Mouse (Mus musculus) forebrain, embryonic 11.5 days (tissue): ENCODE results near the gene Itpr2. TPM values are rescaled to one million over a fixed set of nuclear protein-coding genes. Genes with fewer than 3 reads are reported as not detected.

Experiments
- ATAC-seq: fragments of 200-750 bp; cut with Nextera tagmentation; replicated peaks from 2 replicates; pipeline ENCODE4 v1.8.0; 2017; ENCODE audit warnings: moderate TSS enrichment; ENCODE audit not compliant: low FRiP score
- DNase-seq: peaks from one replicate; pipeline ENCODE4 v3.0.0-alpha.2; 2017; ENCODE audit warnings: low spot score
- H3K27ac ChIP-seq: fragments of 300-500 bp; sonication (generic); 2 replicates; pipeline ENCODE4 v1.5.1; 2014; ENCODE audit warnings: low read depth, low read length
- H3K27me3 ChIP-seq: fragments of 300-500 bp; sonication (generic); 2 replicates; pipeline ENCODE4 v1.6.1; 2014; ENCODE audit warnings: mild to moderate bottlenecking, low read length, mixed read lengths; ENCODE audit not compliant: control insufficient read depth, insufficient read depth
- H3K36me3 ChIP-seq: fragments of 300-500 bp; sonication (generic); 2 replicates; pipeline ENCODE4 v1.6.1; 2014; ENCODE audit warnings: mild to moderate bottlenecking, low read length, moderate library complexity, mixed read lengths; ENCODE audit not compliant: control insufficient read depth, insufficient read depth
- H3K4me1 ChIP-seq: fragments of 300-500 bp; sonication (generic); replicated peaks from 2 replicates; pipeline ENCODE4 v1.6.1; 2014; ENCODE audit warnings: low read length, mixed read lengths; ENCODE audit not compliant: control insufficient read depth, insufficient read depth
- H3K4me2 ChIP-seq: fragments of 300-500 bp; sonication (generic); 2 replicates; pipeline ENCODE4 v1.6.1; 2014; ENCODE audit warnings: low read depth, mild to moderate bottlenecking, low read length, moderate library complexity, mixed read lengths; ENCODE audit not compliant: severe bottlenecking
- H3K4me3 ChIP-seq: fragments of 300-500 bp; sonication (generic); 2 replicates; pipeline ENCODE4 v1.5.1; 2014; ENCODE audit warnings: low read depth, low read length
- H3K9ac ChIP-seq: fragments of 300-500 bp; sonication (generic); 2 replicates; pipeline ENCODE4 v1.6.1; 2014; ENCODE audit warnings: low read length
- H3K9me3 ChIP-seq: fragments of 300-500 bp; sonication (generic); 2 replicates; pipeline ENCODE4 v1.6.1; 2016; ENCODE audit warnings: low read length, mixed read lengths; ENCODE audit not compliant: control insufficient read depth
- WGBS: fragments of 180-500 bp; shearing (Covaris S2); extraction: QIAGEN DNeasy Blood & Tissue Kit; methylation state at CpG from one replicate; pipeline ENCODE4 v1.1.7; 2014; 5-methylcytosine and 5-hydroxymethylcytosine counted together
- polyA plus RNA-seq: library from polyadenylated mRNA; unstranded; fragments of >200 nt; fragmentation: Nextera tagmentation; extraction: Ambion mirVana; gene quantifications from 2 replicates; pipeline ENCODE4 v1.2.1, GENCODE M21; 2014

The Itpr2 gene
- polyA plus RNA-seq, 1 experiment from 2014 or later: 5.3 TPM

DNA sequence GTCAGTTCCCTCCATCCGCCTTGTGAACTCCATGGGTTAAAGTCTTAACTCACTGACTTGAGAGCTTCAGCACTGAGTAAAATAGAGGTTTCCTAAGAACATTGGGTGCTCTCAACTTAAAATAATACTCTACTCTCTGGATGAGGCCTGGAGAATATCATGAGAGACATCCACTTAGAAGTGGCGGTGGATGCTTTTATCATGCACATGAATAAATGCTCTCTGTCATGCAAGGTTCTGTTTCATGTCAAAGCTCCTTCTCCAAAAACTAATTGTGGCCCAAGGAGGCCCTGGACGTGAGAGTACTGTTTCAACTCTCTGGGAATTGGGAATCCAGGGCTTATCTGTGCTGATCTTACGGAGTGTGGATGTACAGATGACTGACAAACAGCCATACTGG lies 35.1 kb upstream of the Itpr2 start:
- Histone ChIP-seq H3K4me3 (no peak overlapping the region), H3K9me3 (no peaks in the 10 kb centered on the region), H3K36me3 (no peaks in the 10 kb centered on the region), H3K4me1 (no peaks in the 10 kb centered on the region), H3K9ac (no peak overlapping the region), H3K4me2 (no peak overlapping the region), H3K27me3 (no peaks in the 10 kb centered on the region), H3K27ac (no peak overlapping the region)
- WGBS: 96% methylated on average over 4 of the region's 4 CpGs
- DNase-seq: no peak
- ATAC-seq: no peak

DNA sequence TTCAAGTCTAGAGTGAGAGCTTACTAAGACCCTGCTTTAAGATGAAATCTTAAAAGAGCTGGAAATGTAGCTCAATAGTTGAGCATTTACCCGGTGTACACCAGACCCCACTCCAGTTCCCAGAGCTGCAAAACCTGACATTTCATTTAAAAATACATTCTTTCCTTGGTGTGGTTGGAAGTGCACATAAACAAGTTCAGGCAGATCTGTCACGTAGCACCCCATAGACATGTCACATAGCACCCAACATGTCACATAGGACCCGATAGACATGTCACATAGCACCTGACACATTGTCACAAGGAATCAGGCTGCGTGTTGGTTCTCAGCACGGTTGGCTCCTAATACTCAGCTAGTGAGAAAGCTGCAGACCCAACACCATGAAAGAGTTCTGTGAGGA lies 33.5 kb upstream of the Itpr2 start:
- DNase-seq: no peak
- H3K9ac ChIP-seq: no peak overlapping the region
- H3K9me3 ChIP-seq: no peaks in the 10 kb centered on the region
- 91% methylated on average over 5 of the region's 5 CpGs for WGBS
- no peaks in the 10 kb centered on the region for H3K36me3 ChIP-seq
- H3K27me3 ChIP-seq: no peaks in the 10 kb centered on the region
- no peak for ATAC-seq
- H3K27ac ChIP-seq: no peak overlapping the region
- no peaks in the 10 kb centered on the region for H3K4me1 ChIP-seq
- no peak overlapping the region for H3K4me2 ChIP-seq
- no peak overlapping the region for H3K4me3 ChIP-seq

DNA sequence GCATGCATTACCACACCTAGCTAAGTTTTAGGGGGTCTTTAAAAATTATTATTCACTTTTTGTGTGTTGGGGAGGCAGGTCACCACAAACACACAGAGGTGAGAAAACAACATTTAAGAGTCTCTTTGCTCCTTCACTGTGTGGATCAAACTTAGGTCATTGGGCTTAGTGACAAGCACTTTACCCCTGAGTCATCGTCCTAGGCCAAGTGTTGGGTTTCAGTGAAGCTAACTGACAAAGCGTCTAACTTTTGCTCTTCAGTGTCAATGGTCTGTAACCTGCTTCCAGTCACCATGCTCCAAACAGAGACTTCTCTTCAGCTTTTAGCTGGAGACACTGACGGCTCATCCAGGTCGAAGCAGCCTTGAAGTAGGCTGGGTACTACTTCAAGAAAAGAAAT lies 31.1 kb upstream of the Itpr2 start:
- ATAC-seq (no peak), DNase-seq (no peak)
- no peak overlapping the region for H3K4me2 ChIP-seq
- H3K4me1 ChIP-seq: no peaks in the 10 kb centered on the region
- no peak overlapping the region for H3K27ac ChIP-seq
- H3K27me3 ChIP-seq: no peaks in the 10 kb centered on the region
- no peak overlapping the region for H3K4me3 ChIP-seq
- WGBS: 90% methylated on average over 4 of the region's 4 CpGs
- no peaks in the 10 kb centered on the region for H3K36me3 ChIP-seq
- H3K9me3 ChIP-seq: no peaks in the 10 kb centered on the region
- H3K9ac ChIP-seq: no peak overlapping the region

DNA sequence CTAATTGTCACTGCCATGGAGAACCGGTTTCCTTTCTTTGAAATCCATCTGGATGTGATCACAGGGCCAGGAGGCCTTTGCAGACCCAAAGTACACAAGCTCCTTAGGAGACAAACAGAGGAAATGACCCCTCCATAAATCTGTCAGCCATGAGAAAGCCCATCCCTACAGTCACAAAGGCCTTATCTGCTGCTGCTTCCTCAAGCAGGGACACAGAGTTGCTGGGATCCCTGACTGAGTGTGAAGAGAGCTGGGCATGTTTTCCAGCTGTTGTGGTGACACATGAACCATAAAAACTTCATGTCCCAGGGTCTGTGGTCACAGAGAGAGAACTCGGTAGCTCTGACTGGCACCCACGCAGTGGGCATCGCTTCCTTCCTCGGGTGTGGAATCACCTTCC lies 28.7 kb upstream of the Itpr2 start:
- 82% methylated on average over 5 of the region's 5 CpGs for WGBS

DNA sequence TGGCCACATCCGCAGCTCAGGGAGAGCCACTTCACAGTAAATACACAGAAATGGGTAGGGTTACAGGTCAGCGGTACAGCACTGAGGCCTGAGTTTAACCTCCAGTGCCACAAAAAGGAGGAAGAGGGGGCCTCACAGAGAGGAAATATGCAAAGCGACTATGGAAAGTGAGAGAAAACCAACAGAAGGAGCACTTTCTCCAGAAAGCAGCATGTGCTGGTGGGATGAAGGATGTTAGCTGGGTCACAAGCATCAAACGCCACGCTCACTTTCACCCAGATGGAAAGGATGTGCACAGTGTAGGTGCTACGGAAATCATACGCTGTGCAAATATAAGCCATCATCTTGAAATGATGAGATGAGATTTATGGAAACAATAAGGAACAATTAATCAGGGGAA lies 28.3 kb upstream of the Itpr2 start:
- no peak for ATAC-seq
- Histone ChIP-seq H3K4me2 (no peak overlapping the region), H3K27ac (no peak overlapping the region), H3K9ac (no peak overlapping the region), H3K27me3 (no peaks in the 10 kb centered on the region), H3K9me3 (no peaks in the 10 kb centered on the region), H3K36me3 (no peaks in the 10 kb centered on the region), H3K4me3 (no peak overlapping the region), H3K4me1 (no peaks in the 10 kb centered on the region)
- 89% methylated on average over 7 of the region's 7 CpGs for WGBS
- no peak for DNase-seq

More for the DNA sequence above, 28.7 kb upstream of the Itpr2 start:
- H3K9me3 ChIP-seq: no peaks in the 10 kb centered on the region
- no peak overlapping the region for H3K4me2 ChIP-seq
- H3K4me3 ChIP-seq: no peak overlapping the region
- ATAC-seq (no peak), DNase-seq (no peak)
- no peaks in the 10 kb centered on the region for H3K36me3 ChIP-seq
- H3K27ac ChIP-seq: no peak overlapping the region
- H3K27me3 ChIP-seq: no peaks in the 10 kb centered on the region
- H3K9ac ChIP-seq: no peak overlapping the region
- no peaks in the 10 kb centered on the region for H3K4me1 ChIP-seq

DNA sequence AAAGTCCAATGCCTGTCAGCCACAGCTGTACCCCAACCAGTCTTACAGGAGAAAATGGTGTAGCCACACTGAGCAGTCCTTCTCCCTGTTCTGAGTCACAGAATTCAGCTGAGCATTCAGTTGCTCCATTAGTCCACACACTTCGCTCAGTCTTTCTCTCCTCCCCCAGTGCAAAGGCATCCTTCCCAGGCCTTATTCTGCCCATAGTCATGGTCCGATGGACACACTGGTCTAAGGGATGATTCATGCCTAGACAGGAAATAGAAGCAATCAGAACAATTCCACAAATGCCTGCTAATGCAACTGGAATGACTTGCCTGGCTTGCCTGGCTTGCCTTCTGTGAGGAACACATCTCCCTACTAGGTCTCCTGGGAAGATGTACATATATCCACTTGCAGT lies 25.5 kb upstream of the Itpr2 start:
- H3K9me3 ChIP-seq: no peaks in the 10 kb centered on the region
- H3K9ac ChIP-seq: no peak overlapping the region
- H3K4me2 ChIP-seq: no peak overlapping the region
- no peaks in the 10 kb centered on the region for H3K4me1 ChIP-seq
- H3K27me3 ChIP-seq: no peaks in the 10 kb centered on the region
- no peaks in the 10 kb centered on the region for H3K36me3 ChIP-seq
- no peak overlapping the region for H3K27ac ChIP-seq
- no peak for ATAC-seq
- H3K4me3 ChIP-seq: no peak overlapping the region
- WGBS: 94% methylated on average over 2 of the region's 2 CpGs
- no peak for DNase-seq

DNA sequence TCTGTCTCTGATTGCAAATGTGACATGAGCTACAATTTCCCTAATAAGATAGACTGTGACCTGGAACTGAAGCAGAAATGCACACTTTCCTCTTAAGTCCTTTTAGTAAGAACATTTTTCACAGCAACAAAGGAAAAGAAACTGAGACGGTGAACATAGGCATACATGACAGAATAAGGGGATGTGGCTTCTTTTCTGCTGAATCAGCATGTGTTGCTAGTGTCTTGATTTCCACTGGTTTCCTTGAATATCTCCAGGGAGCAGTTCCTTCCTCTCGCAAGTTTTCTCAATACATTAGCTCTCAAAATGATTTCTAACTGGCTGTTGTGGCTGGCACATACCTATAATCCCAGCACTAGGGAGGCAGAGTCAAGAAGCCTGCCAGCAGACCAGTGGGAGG lies 23.5 kb upstream of the Itpr2 start:
- ATAC-seq (no peak), DNase-seq (no peak)
- H3K4me3 ChIP-seq: no peak overlapping the region
- no peaks in the 10 kb centered on the region for H3K27me3 ChIP-seq
- no peaks in the 10 kb centered on the region for H3K36me3 ChIP-seq
- 92% methylated on average over 2 of the region's 2 CpGs for WGBS
- H3K4me1 ChIP-seq: no peaks in the 10 kb centered on the region
- H3K9me3 ChIP-seq: no peaks in the 10 kb centered on the region
- no peak overlapping the region for H3K9ac ChIP-seq
- H3K27ac ChIP-seq: no peak overlapping the region
- no peak overlapping the region for H3K4me2 ChIP-seq

DNA sequence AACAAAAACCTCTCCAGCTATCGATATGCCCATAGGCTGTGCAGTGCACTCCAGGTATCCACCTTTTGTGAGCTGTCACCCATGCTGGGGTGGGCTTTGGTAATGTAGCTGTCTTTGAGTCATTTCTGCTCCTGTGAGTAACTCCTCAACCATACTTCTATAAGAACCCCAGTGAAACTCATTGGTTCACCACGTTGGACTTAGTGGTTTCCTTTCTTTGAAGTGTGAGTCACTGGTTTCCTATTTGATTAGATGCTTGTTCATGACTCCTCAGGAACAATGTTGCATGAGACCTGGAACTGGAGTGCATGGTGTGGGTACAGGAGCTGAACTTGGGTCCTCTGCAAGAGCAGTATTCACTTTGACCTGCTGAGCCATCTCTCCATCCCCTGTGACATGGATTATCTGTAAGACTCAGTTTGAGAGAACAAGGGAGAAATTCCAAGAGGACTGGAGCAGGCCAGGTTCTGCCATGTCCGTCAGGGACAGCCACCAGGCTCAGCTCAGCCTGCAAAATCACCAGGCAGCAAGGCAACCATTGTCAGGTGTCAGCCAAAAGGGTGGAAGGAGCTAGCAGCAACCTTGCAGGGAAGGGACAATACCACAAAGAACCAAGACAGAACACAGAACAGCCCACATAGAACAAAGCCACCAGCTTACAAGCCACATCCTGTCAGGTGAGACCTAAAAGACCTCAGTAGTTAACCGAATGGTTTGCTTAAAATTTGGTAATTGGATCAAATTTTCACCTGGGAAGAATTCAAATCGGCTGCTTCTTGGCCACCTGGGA lies 19.6 kb upstream of the Itpr2 start:
- H3K27me3 ChIP-seq: no peaks in the 10 kb centered on the region
- no peaks in the 10 kb centered on the region for H3K9me3 ChIP-seq
- 80% methylated on average over 5 of the region's 5 CpGs for WGBS
- no peak overlapping the region for H3K9ac ChIP-seq
- DNase-seq (no peak), ATAC-seq (no peak)
- H3K4me2 ChIP-seq: no peak overlapping the region
- no peak overlapping the region for H3K4me3 ChIP-seq
- H3K4me1 ChIP-seq: no peaks in the 10 kb centered on the region
- H3K36me3 ChIP-seq: no peaks in the 10 kb centered on the region
- no peak overlapping the region for H3K27ac ChIP-seq

DNA sequence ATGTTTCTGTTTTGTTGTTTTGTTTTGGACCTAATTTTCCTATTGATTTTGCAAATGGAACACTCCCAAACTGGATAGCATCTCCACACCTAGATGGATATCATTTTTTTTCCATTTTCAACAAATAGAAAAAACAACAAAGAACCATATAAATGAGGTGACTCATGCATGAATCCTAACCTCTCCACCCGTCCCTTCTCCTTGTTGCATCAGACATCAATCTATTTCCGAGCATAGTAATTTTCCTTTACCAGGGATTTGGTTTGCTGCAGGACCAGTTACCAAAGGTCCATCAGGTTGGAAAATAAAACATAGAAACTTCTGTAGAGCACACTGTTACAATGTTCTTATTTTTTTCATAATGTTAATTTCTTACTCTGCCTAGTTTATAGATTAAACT lies 17.0 kb upstream of the Itpr2 start:
- H3K27me3 ChIP-seq: no peaks in the 10 kb centered on the region
- H3K4me3 ChIP-seq: no peak overlapping the region
- H3K9ac ChIP-seq: no peak overlapping the region
- no peak overlapping the region for H3K27ac ChIP-seq
- H3K36me3 ChIP-seq: no peaks in the 10 kb centered on the region
- DNase-seq (no peak), ATAC-seq (no peak)
- WGBS: 81% methylated on average over 2 of the region's 2 CpGs
- H3K4me1 ChIP-seq: no peaks in the 10 kb centered on the region
- H3K4me2 ChIP-seq: no peak overlapping the region
- no peaks in the 10 kb centered on the region for H3K9me3 ChIP-seq
